Mouse (Mus musculus): ENCODE results near the gene Rbfox1. TPM values are rescaled to one million over a fixed set of nuclear protein-coding genes. Genes with fewer than 3 reads are reported as not detected.

The Rbfox1 gene
- polyA plus RNA-seq, 1 experiment from 2014 or later: 3.9 TPM

GRCm38 (mm10) chr16:7345298-7345697, 1460.1 kb downstream of the Rbfox1 start:
- no peaks in the 10 kb centered on the region for H3K4me1 ChIP-seq (ENCODE audit: control insufficient read depth, insufficient read depth, low read length)
- H3K9me3 ChIP-seq (ENCODE audit: control insufficient read depth, low read length): no peaks in the 10 kb centered on the region
- H3K27me3 ChIP-seq (replicated peaks; ENCODE audit: control insufficient read depth, insufficient read depth, low read length): no peaks in the 10 kb centered on the region
- WGBS: 56% methylated on average over 3 of the region's 3 CpGs
- no peak overlapping the region for H3K9ac ChIP-seq (ENCODE audit: low read depth, low read length)
- no peak for ATAC-seq
- H3K36me3 ChIP-seq (ENCODE audit: control insufficient read depth, insufficient read depth, low read length): no peaks in the 10 kb centered on the region
- no peak overlapping the region for H3K4me2 ChIP-seq (ENCODE audit: low read depth, low read length)
- H3K27ac ChIP-seq (ENCODE audit: low read length): no peak overlapping the region
- no peak overlapping the region for H3K4me3 ChIP-seq (ENCODE audit: low read length)

DNA sequence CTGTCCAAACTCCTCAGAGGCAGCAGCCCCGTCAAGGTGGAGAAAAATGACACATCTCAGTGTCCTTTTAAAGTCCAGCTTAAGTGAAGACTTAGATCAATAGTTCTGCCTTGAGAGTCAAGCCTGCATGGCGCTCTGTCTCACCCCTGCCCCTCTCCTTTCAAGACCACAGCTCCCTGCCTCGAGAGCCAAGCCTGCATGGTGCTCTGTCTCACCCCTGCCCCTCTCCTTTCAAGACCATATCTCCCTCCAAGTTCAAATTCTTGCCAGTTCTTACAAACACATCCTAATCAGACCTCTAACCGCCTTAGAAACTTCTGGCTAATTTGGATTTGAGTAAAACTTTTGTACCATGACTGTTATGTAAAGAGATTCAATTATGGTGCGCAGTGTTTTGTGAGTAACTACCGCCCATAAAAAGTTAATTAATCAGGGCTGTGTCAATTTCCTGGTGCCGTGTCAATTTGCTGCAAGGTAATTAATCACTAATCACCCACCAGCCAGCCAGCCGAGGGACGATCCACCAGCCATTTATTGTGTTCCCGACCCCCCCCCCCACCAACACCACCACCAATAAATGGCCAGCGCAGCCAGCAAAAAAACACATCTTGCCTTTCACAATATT, 1461.0 kb downstream of the Rbfox1 start:
- no peaks in the 10 kb centered on the region for H3K4me1 ChIP-seq (ENCODE audit: control insufficient read depth, insufficient read depth, low read length)
- no peak overlapping the region for H3K9ac ChIP-seq (ENCODE audit: low read depth, low read length)
- ATAC-seq: no peak
- H3K36me3 ChIP-seq (ENCODE audit: control insufficient read depth, insufficient read depth, low read length): no peaks in the 10 kb centered on the region
- no peaks in the 10 kb centered on the region for H3K27me3 ChIP-seq (replicated peaks; ENCODE audit: control insufficient read depth, insufficient read depth, low read length)
- H3K4me2 ChIP-seq (ENCODE audit: low read depth, low read length): no peak overlapping the region
- 51% methylated on average over 11 of the region's 11 CpGs for WGBS
- H3K4me3 ChIP-seq (ENCODE audit: low read length): no peak overlapping the region
- H3K27ac ChIP-seq (ENCODE audit: low read length): no peak overlapping the region
- no peaks in the 10 kb centered on the region for H3K9me3 ChIP-seq (ENCODE audit: control insufficient read depth, low read length)

DNA sequence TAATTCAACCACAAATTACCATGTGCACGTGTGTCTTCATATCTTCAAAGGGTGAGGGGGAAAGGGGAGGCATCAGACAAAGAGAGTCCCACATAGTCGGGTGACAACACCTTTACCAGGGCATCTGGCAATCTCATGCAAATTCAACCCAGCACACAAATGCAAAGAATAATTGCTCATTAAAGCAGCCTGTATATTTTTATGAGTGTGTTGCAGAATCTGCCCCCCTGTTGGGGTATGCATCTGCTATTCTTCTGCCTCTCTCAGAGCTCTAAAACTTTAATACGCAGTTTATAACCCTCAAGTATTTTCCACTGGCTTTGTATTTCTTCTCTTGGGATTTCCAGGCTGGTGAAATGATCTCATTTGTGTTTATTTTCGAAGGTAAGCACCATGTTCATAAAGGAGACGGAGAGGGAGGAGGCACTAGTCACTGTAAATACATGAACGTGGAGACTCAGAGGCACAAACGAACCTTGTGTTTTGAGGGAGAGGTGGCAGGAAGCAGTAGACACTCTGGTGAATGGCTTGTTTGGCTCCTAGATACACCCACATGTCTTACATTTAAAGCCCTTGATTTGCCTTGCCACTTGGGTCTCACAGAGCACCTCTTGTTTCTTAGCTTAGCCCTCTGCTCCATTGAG, 1462.5 kb downstream of the Rbfox1 start:
- Histone ChIP-seq H3K4me1 (ENCODE audit: control insufficient read depth, insufficient read depth, low read length) (no peaks in the 10 kb centered on the region), H3K4me2 (ENCODE audit: low read depth, low read length) (no peak overlapping the region), H3K4me3 (ENCODE audit: low read length) (no peak overlapping the region), H3K36me3 (ENCODE audit: control insufficient read depth, insufficient read depth, low read length) (no peaks in the 10 kb centered on the region), H3K9ac (ENCODE audit: low read depth, low read length) (no peak overlapping the region), H3K9me3 (ENCODE audit: control insufficient read depth, low read length) (no peaks in the 10 kb centered on the region), H3K27me3 (replicated peaks; ENCODE audit: control insufficient read depth, insufficient read depth, low read length) (no peaks in the 10 kb centered on the region), H3K27ac (ENCODE audit: low read length) (no peak overlapping the region)
- no peak for ATAC-seq
- 72% methylated on average over 7 of the region's 7 CpGs for WGBS

GRCm38 (mm10) chr16:7352808-7353207, 1467.7 kb downstream of the Rbfox1 start:
- Histone ChIP-seq H3K27ac (ENCODE audit: low read length) (no peak overlapping the region), H3K9ac (ENCODE audit: low read depth, low read length) (no peak overlapping the region), H3K4me2 (ENCODE audit: low read depth, low read length) (no peak overlapping the region), H3K4me1 (ENCODE audit: control insufficient read depth, insufficient read depth, low read length) (no peaks in the 10 kb centered on the region), H3K9me3 (ENCODE audit: control insufficient read depth, low read length) (no peaks in the 10 kb centered on the region), H3K4me3 (ENCODE audit: low read length) (no peak overlapping the region), H3K36me3 (ENCODE audit: control insufficient read depth, insufficient read depth, low read length) (no peaks in the 10 kb centered on the region), H3K27me3 (replicated peaks; ENCODE audit: control insufficient read depth, insufficient read depth, low read length) (no peaks in the 10 kb centered on the region)
- WGBS: 57% methylated on average over 16 of the region's 16 CpGs
- no peak for ATAC-seq

DNA sequence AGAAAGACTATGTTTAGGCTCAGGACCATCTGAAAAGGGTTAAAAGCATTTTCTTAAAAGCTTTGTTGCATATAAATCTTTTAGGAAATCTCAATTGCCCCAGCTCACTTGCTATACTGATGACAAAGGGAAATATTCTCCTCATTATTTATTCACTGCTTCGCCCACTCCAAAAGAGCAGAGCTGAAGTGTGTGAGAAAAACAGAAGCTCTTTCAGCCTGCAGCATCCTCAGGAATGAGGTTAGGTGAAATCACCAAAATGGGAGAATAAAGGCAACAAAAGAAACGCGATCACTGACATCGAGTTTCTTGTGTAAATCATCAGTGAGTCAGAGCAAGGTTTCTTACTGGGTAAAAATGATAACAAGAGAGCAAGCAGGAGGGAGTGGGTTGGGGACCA, 1469.0 kb downstream of the Rbfox1 start:
- no peak overlapping the region for H3K27ac ChIP-seq (ENCODE audit: low read length)
- H3K27me3 ChIP-seq (replicated peaks; ENCODE audit: control insufficient read depth, insufficient read depth, low read length): no peaks in the 10 kb centered on the region
- H3K4me2 ChIP-seq (ENCODE audit: low read depth, low read length): no peak overlapping the region
- 63% methylated on average over 4 of the region's 4 CpGs for WGBS
- no peaks in the 10 kb centered on the region for H3K36me3 ChIP-seq (ENCODE audit: control insufficient read depth, insufficient read depth, low read length)
- no peaks in the 10 kb centered on the region for H3K4me1 ChIP-seq (ENCODE audit: control insufficient read depth, insufficient read depth, low read length)
- no peak for ATAC-seq
- H3K9ac ChIP-seq (ENCODE audit: low read depth, low read length): no peak overlapping the region
- H3K4me3 ChIP-seq (ENCODE audit: low read length): no peak overlapping the region
- H3K9me3 ChIP-seq (ENCODE audit: control insufficient read depth, low read length): no peaks in the 10 kb centered on the region

DNA sequence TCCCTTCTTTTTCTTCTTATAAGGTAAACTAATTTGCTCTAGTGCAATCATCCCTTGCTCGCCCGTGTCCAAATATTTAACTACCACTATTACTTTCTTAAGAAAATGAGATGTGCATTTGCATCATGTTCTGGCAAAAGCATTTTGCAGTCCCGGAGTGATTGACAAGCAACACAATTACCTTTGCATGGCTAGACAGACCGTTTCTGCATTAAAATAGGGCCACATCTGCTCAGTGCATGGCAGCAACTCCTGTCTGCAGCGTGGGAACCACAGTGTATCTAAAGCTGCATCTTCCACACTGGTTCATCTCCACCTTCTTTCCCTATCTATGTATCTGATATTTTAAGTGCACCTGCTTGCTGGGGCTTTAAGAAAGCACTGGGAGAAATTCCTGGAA, 1473.9 kb downstream of the Rbfox1 start:
- Histone ChIP-seq H3K4me2 (ENCODE audit: low read depth, low read length) (no peak overlapping the region), H3K9ac (ENCODE audit: low read depth, low read length) (no peak overlapping the region), H3K4me1 (ENCODE audit: control insufficient read depth, insufficient read depth, low read length) (no peaks in the 10 kb centered on the region), H3K9me3 (ENCODE audit: control insufficient read depth, low read length) (no peaks in the 10 kb centered on the region), H3K27ac (ENCODE audit: low read length) (no peak overlapping the region), H3K4me3 (ENCODE audit: low read length) (no peak overlapping the region), H3K36me3 (ENCODE audit: control insufficient read depth, insufficient read depth, low read length) (no peaks in the 10 kb centered on the region), H3K27me3 (replicated peaks; ENCODE audit: control insufficient read depth, insufficient read depth, low read length) (no peaks in the 10 kb centered on the region)
- 73% methylated on average over 5 of the region's 5 CpGs for WGBS
- no peak for ATAC-seq

- H3K4me1 ChIP-seq (ENCODE audit: control insufficient read depth, insufficient read depth, low read length): no peaks in the 10 kb centered on the region
Measured at GRCm38 (mm10) chr16:7360706-7361105, 1475.6 kb downstream of the Rbfox1 start.

DNA sequence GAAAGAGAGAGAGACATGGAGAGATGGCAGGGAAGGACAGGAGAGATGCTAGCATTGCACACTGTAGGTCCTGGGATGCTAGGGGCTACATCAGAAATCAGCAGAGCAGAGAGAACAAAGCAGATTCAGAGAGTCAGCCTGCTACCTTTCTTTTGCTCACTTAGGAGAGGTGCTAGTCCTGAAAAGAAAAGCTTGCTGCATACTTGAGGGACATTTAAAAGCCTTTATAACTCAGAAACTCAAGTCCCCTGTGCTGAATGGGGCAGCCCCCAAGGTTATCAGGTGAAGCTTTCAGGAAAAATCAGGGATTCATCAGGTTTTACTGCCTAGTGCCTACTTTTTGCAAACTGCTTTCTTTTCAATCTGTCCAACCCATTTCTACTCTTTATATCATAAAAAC, 1480.7 kb downstream of the Rbfox1 start:
- Histone ChIP-seq H3K4me3 (ENCODE audit: low read length) (no peak overlapping the region), H3K4me1 (ENCODE audit: control insufficient read depth, insufficient read depth, low read length) (no peaks in the 10 kb centered on the region), H3K27me3 (replicated peaks; ENCODE audit: control insufficient read depth, insufficient read depth, low read length) (no peaks in the 10 kb centered on the region), H3K4me2 (ENCODE audit: low read depth, low read length) (no peak overlapping the region), H3K9ac (ENCODE audit: low read depth, low read length) (no peak overlapping the region), H3K9me3 (ENCODE audit: control insufficient read depth, low read length) (no peaks in the 10 kb centered on the region), H3K27ac (ENCODE audit: low read length) (no peak overlapping the region), H3K36me3 (ENCODE audit: control insufficient read depth, insufficient read depth, low read length) (no peaks in the 10 kb centered on the region)
- no peak for ATAC-seq

More at GRCm38 (mm10) chr16:7360706-7361105, 1475.6 kb downstream of the Rbfox1 start:
- no peak overlapping the region for H3K27ac ChIP-seq (ENCODE audit: low read length)
- WGBS: 88% methylated on average over 1 of the region's 1 CpGs
- H3K27me3 ChIP-seq (replicated peaks; ENCODE audit: control insufficient read depth, insufficient read depth, low read length): no peaks in the 10 kb centered on the region
- H3K4me3 ChIP-seq (ENCODE audit: low read length): no peak overlapping the region
- ATAC-seq: no peak
- no peak overlapping the region for H3K9ac ChIP-seq (ENCODE audit: low read depth, low read length)
- H3K4me2 ChIP-seq (ENCODE audit: low read depth, low read length): no peak overlapping the region
- no peaks in the 10 kb centered on the region for H3K9me3 ChIP-seq (ENCODE audit: control insufficient read depth, low read length)
- no peaks in the 10 kb centered on the region for H3K36me3 ChIP-seq (ENCODE audit: control insufficient read depth, insufficient read depth, low read length)

- Histone ChIP-seq H3K27me3 (replicated peaks; ENCODE audit: control insufficient read depth, insufficient read depth, low read length) (no peaks in the 10 kb centered on the region), H3K36me3 (ENCODE audit: control insufficient read depth, insufficient read depth, low read length) (no peaks in the 10 kb centered on the region), H3K27ac (ENCODE audit: low read length) (no peak overlapping the region), H3K4me2 (ENCODE audit: low read depth, low read length) (no peak overlapping the region), H3K4me1 (ENCODE audit: control insufficient read depth, insufficient read depth, low read length) (no peaks in the 10 kb centered on the region), H3K9ac (ENCODE audit: low read depth, low read length) (no peak overlapping the region), H3K9me3 (ENCODE audit: control insufficient read depth, low read length) (no peaks in the 10 kb centered on the region), H3K4me3 (ENCODE audit: low read length) (no peak overlapping the region)
- ATAC-seq: no peak
- 67% methylated on average over 3 of the region's 3 CpGs for WGBS
Measured at GRCm38 (mm10) chr16:7374146-7374545, 1489.0 kb downstream of the Rbfox1 start.

GRCm38 (mm10) chr16:7374674-7375073, 1489.5 kb downstream of the Rbfox1 start:
- Histone ChIP-seq H3K27me3 (replicated peaks; ENCODE audit: control insufficient read depth, insufficient read depth, low read length) (no peaks in the 10 kb centered on the region), H3K4me3 (ENCODE audit: low read length) (no peak overlapping the region), H3K27ac (ENCODE audit: low read length) (no peak overlapping the region), H3K9ac (ENCODE audit: low read depth, low read length) (no peak overlapping the region), H3K4me2 (ENCODE audit: low read depth, low read length) (no peak overlapping the region), H3K9me3 (ENCODE audit: control insufficient read depth, low read length) (no peaks in the 10 kb centered on the region), H3K4me1 (ENCODE audit: control insufficient read depth, insufficient read depth, low read length) (no peaks in the 10 kb centered on the region), H3K36me3 (ENCODE audit: control insufficient read depth, insufficient read depth, low read length) (no peaks in the 10 kb centered on the region)
- 57% methylated on average over 2 of the region's 2 CpGs for WGBS
- ATAC-seq: no peak
